Mouse (Mus musculus) heart, embryonic 16.5 days (tissue): Measurements from ENCODE around the gene Recql5. TPM values are rescaled to one million over a fixed set of nuclear protein-coding genes. Genes with fewer than 3 reads are reported as not detected.
A peak's percentile ranks its signal among the peaks of the same experiment; 100 is the strongest.

Source experiments
- ATAC-seq: fragments of 200-750 bp; cut with Nextera tagmentation; replicated peaks from 2 replicates; pipeline ENCODE4 v1.8.0; 2017; ENCODE audit warnings: moderate number of reproducible peaks; ENCODE audit not compliant: insufficient read depth, low FRiP score; ENCODE audit errors: extremely low read depth
- H3K27ac ChIP-seq: fragments of 300-500 bp; sonication (generic); 2 replicates; pipeline ENCODE4 v1.5.1; 2014; ENCODE audit warnings: mild to moderate bottlenecking, low read length, control low read depth, moderate library complexity
- H3K27me3 ChIP-seq: fragments of 300-500 bp; sonication (generic); 2 replicates; pipeline ENCODE4 v1.6.1; 2014; ENCODE audit warnings: low read length, mixed read lengths; ENCODE audit not compliant: control insufficient read depth, insufficient read depth
- H3K36me3 ChIP-seq: fragments of 300-500 bp; sonication (generic); 2 replicates; pipeline ENCODE4 v1.6.1; 2014; ENCODE audit not compliant: control insufficient read depth, insufficient read depth
- H3K4me1 ChIP-seq: fragments of 300-500 bp; sonication (generic); 2 replicates; pipeline ENCODE4 v1.6.1; 2014; ENCODE audit warnings: low read length, mixed read lengths; ENCODE audit not compliant: control insufficient read depth, insufficient read depth
- H3K4me2 ChIP-seq: fragments of 300-500 bp; sonication (generic); 2 replicates; pipeline ENCODE4 v1.6.1; 2014; ENCODE audit warnings: low read depth, mild to moderate bottlenecking, control low read depth, low read length
- H3K4me3 ChIP-seq: fragments of 300-500 bp; sonication (generic); 2 replicates; pipeline ENCODE4 v1.5.1; 2014; ENCODE audit warnings: mild to moderate bottlenecking, control low read depth, low read length
- H3K9ac ChIP-seq: fragments of 300-500 bp; sonication (generic); 2 replicates; pipeline ENCODE4 v1.6.1; 2014; ENCODE audit warnings: low read length, control low read depth
- H3K9me3 ChIP-seq: fragments of 300-500 bp; sonication (generic); replicated peaks from 2 replicates; pipeline ENCODE4 v1.6.1; 2016; ENCODE audit warnings: low read length; ENCODE audit not compliant: control insufficient read depth
- WGBS: fragments of 180-500 bp; shearing (Covaris S2); extraction: QIAGEN DNeasy Blood & Tissue Kit; methylation state at CpG from one replicate; pipeline ENCODE4 v1.1.7; 2014; 5-methylcytosine and 5-hydroxymethylcytosine counted together
- polyA plus RNA-seq: library from polyadenylated mRNA; unstranded; fragments of >200 nt; fragmentation: Nextera tagmentation; extraction: Ambion mirVana; gene quantifications from 2 replicates; pipeline ENCODE4 v1.2.1, GENCODE M21; 2015

The Recql5 gene
- polyA plus RNA-seq, 1 experiment from 2014 or later = 13.2 TPM

GRCm38 (mm10) chr11:115920110-115920818, 13.0 kb downstream of the Recql5 start:
- Histone ChIP-seq H3K4me1 (no peaks in the 10 kb centered on the region), H3K9ac (no peak overlapping the region), H3K4me3 (no peak overlapping the region), H3K36me3 (peaks cover 11% of the 10 kb centered on the region; the same call in 1 of the 2 replicates), H3K9me3 (no peaks in the 10 kb centered on the region), H3K4me2 (no peak overlapping the region), H3K27ac (no peak overlapping the region), H3K27me3 (no peaks in the 10 kb centered on the region)
- ATAC-seq = no peak
- 48% methylated on average over 6 of the region's 6 CpGs for WGBS

GRCm38 (mm10) chr11:115919073-115919472, 14.2 kb downstream of the Recql5 start:
- no peaks in the 10 kb centered on the region for H3K4me1 ChIP-seq
- H3K27me3 ChIP-seq = no peaks in the 10 kb centered on the region
- peaks cover 11% of the 10 kb centered on the region; the same call in 1 of the 2 replicates for H3K36me3 ChIP-seq
- 84% methylated on average over 5 of the region's 5 CpGs for WGBS
- no peak overlapping the region for H3K27ac ChIP-seq
- H3K9ac ChIP-seq = no peak overlapping the region
- no peak overlapping the region for H3K4me3 ChIP-seq
- H3K9me3 ChIP-seq = no peaks in the 10 kb centered on the region
- no peak for ATAC-seq
- no peak overlapping the region for H3K4me2 ChIP-seq

- H3K4me1 ChIP-seq = no peaks in the 10 kb centered on the region
- H3K4me2 ChIP-seq = no peak overlapping the region
- H3K9ac ChIP-seq = no peak overlapping the region
- 89% methylated on average over 5 of the region's 5 CpGs for WGBS
- no peaks in the 10 kb centered on the region for H3K9me3 ChIP-seq
- H3K4me3 ChIP-seq = no peak overlapping the region
- H3K36me3 ChIP-seq = peaks cover 11% of the 10 kb centered on the region; the same call in 1 of the 2 replicates
- ATAC-seq = no peak
- H3K27ac ChIP-seq = no peak overlapping the region
- H3K27me3 ChIP-seq = no peaks in the 10 kb centered on the region
These were observed 14.6 kb downstream of the Recql5 start for GRCm38 (mm10) chr11:115918637-115919036.

GRCm38 (mm10) chr11:115916579-115916978, 16.7 kb downstream of the Recql5 start:
- H3K36me3 ChIP-seq = peaks cover 7% of the 10 kb centered on the region; the same call in 1 of the 2 replicates
- H3K9me3 ChIP-seq = no peaks in the 10 kb centered on the region
- no peak overlapping the region for H3K27ac ChIP-seq
- H3K27me3 ChIP-seq = no peaks in the 10 kb centered on the region
- H3K4me2 ChIP-seq = no peak overlapping the region
- H3K9ac ChIP-seq = no peak overlapping the region
- no peak for ATAC-seq
- no peak overlapping the region for H3K4me3 ChIP-seq
- 86% methylated on average over 4 of the region's 4 CpGs for WGBS
- H3K4me1 ChIP-seq = peaks cover 5% of the 10 kb centered on the region

GRCm38 (mm10) chr11:115911632-115912376, 21.5 kb downstream of the Recql5 start, which contains the start of gene Smim6:
Gene Smim6 (plus strand): TSS chr11:115912017.
- H3K36me3 ChIP-seq = peaks cover 21% of the 10 kb centered on the region
- H3K4me2 ChIP-seq = no peak within 1 kb of the TSS
- H3K9me3 ChIP-seq = no peaks in the 10 kb centered on the region
- H3K27ac ChIP-seq = peak within 1 kb of the TSS; percentile 75
- ATAC-seq = 0 out of 2 replicates have a peak, but pooled peaks have one; percentile 9
- peaks cover 12% of the 10 kb centered on the region for H3K4me1 ChIP-seq
- 75% methylated on average over 11 of the region's 11 CpGs for WGBS
- H3K9ac ChIP-seq = peak within 1 kb of the TSS; percentile 21; the same call in 1 of the 2 replicates
- H3K4me3 ChIP-seq = no peak within 1 kb of the TSS
- H3K27me3 ChIP-seq = no peaks in the 10 kb centered on the region

GRCm38 (mm10) chr11:115911134-115911561, 22.1 kb downstream of the Recql5 start:
- Histone ChIP-seq H3K27me3 (no peaks in the 10 kb centered on the region), H3K4me2 (no peak overlapping the region), H3K4me3 (no peak overlapping the region), H3K36me3 (peaks cover 25% of the 10 kb centered on the region), H3K9me3 (no peaks in the 10 kb centered on the region), H3K9ac (0 out of 2 replicates have a peak overlapping the region, but pooled peaks have one; percentile 21), H3K27ac (peak overlapping the region; percentile 75), H3K4me1 (peaks cover 12% of the 10 kb centered on the region)
- peak; percentile 49; the same call in 1 of the 2 replicates for ATAC-seq
- WGBS = 54% methylated on average over 5 of the region's 5 CpGs

GRCm38 (mm10) chr11:115906521-115906920, 26.8 kb downstream of the Recql5 start:
- no peak overlapping the region for H3K27ac ChIP-seq
- no peak overlapping the region for H3K4me3 ChIP-seq
- no peaks in the 10 kb centered on the region for H3K9me3 ChIP-seq
- H3K4me1 ChIP-seq = peaks cover 43% of the 10 kb centered on the region
- WGBS = 91% methylated on average over 5 of the region's 5 CpGs
- no peaks in the 10 kb centered on the region for H3K27me3 ChIP-seq
- ATAC-seq = no peak
- H3K9ac ChIP-seq = no peak overlapping the region
- peaks cover 18% of the 10 kb centered on the region for H3K36me3 ChIP-seq
- H3K4me2 ChIP-seq = no peak overlapping the region

- Histone ChIP-seq H3K9me3 (no peaks in the 10 kb centered on the region), H3K4me3 (no peak overlapping the region), H3K27ac (no peak overlapping the region), H3K27me3 (no peaks in the 10 kb centered on the region), H3K36me3 (peaks cover 18% of the 10 kb centered on the region), H3K9ac (no peak overlapping the region), H3K4me1 (peaks cover 43% of the 10 kb centered on the region), H3K4me2 (no peak overlapping the region)
- WGBS = 78% methylated on average over 3 of the region's 3 CpGs
- ATAC-seq = no peak
These were observed 27.2 kb downstream of the Recql5 start for GRCm38 (mm10) chr11:115906116-115906515.
